Mouse (Mus musculus) myocyte (in vitro differentiated cells): ENCODE measurements around the gene Rnf215. TPM values are rescaled to one million over a fixed set of nuclear protein-coding genes. Genes with fewer than 3 reads are reported as not detected.
A peak's percentile ranks its signal among the peaks of the same experiment; 100 is the strongest.

Experiments
- H3K27me3 ChIP-seq: one replicate; pipeline ENCODE4 v1.6.1; 2011; ENCODE audit not compliant: control insufficient read depth, insufficient read depth, insufficient read length
- H3K36me3 ChIP-seq: one replicate; pipeline ENCODE4 v1.6.1; 2011; ENCODE audit not compliant: control insufficient read depth, insufficient read depth
- H3K4me2 ChIP-seq: one replicate; pipeline ENCODE4 v1.6.1; 2011; ENCODE audit warnings: low read depth, control low read depth
- H3K4me3 ChIP-seq: one replicate; pipeline ENCODE4 v1.5.1; 2011; ENCODE audit warnings: mild to moderate bottlenecking, control low read depth, moderate library complexity
- H3K79me2 ChIP-seq: one replicate; pipeline ENCODE4 v1.6.1; 2011; ENCODE audit not compliant: control insufficient read depth, insufficient read depth
- H3ac ChIP-seq: one replicate; pipeline ENCODE4 v1.6.1; 2011; ENCODE audit not compliant: control insufficient read depth, insufficient read length
- CEBPB ChIP-seq: IDR thresholded peaks from 2 replicates; pipeline ENCODE4 v1.6.1; 2011; ENCODE audit warnings: mild to moderate bottlenecking, moderate library complexity; ENCODE audit not compliant: poor library complexity, insufficient read depth, severe bottlenecking
- E2F4 ChIP-seq: IDR thresholded peaks from one replicate; pipeline ENCODE4 v1.6.1; 2011; ENCODE audit warnings: mild to moderate bottlenecking, control low read depth, moderate library complexity; ENCODE audit not compliant: insufficient read depth
- MAX ChIP-seq: IDR thresholded peaks from one replicate; pipeline ENCODE4 v1.6.1; 2011; ENCODE audit warnings: low read depth, mild to moderate bottlenecking, control low read depth
- MYOD1 ChIP-seq, 3 experiments: IDR thresholded peaks; one replicate each; pipeline ENCODE4 v1.6.1; 2011; ENCODE audit warnings: control low read depth in 2 of 3, low read depth in 2 of 3, mild to moderate bottlenecking in 2 of 3, moderate library complexity in 1 of 3; ENCODE audit not compliant: insufficient read length in 2 of 3, control insufficient read depth in 1 of 3
- MYOG ChIP-seq, 3 experiments: IDR thresholded peaks; one replicate each; pipeline ENCODE4 v1.6.1; 2011; ENCODE audit warnings: control low read depth in 2 of 3, low read depth in 2 of 3, mild to moderate bottlenecking in 2 of 3; ENCODE audit not compliant: insufficient read length in 2 of 3, control insufficient read depth in 1 of 3, insufficient read depth in 1 of 3
- POLR2A ChIP-seq: IDR thresholded peaks from one replicate; pipeline ENCODE4 v1.6.1; 2011; ENCODE audit warnings: low read depth, mild to moderate bottlenecking, control low read depth, moderate library complexity; ENCODE audit not compliant: insufficient read length
- POLR2AphosphoS2 ChIP-seq: IDR thresholded peaks from one replicate; pipeline ENCODE4 v1.6.1; 2011; ENCODE audit warnings: low read depth, control low read depth; ENCODE audit not compliant: insufficient read length
- REST ChIP-seq: IDR thresholded peaks from one replicate; pipeline ENCODE4 v1.6.1; 2011; ENCODE audit warnings: mild to moderate bottlenecking, control low read depth, moderate library complexity; ENCODE audit not compliant: insufficient read depth, insufficient read length
- SRF ChIP-seq: IDR thresholded peaks from one replicate; pipeline ENCODE4 v1.6.1; 2011; ENCODE audit warnings: low read depth; ENCODE audit not compliant: control insufficient read depth, insufficient read length
- TCF12 ChIP-seq: IDR thresholded peaks from one replicate; pipeline ENCODE4 v1.6.1; 2011; ENCODE audit warnings: mild to moderate bottlenecking, control low read depth; ENCODE audit not compliant: poor library complexity, insufficient read depth, severe bottlenecking
- TCF3 ChIP-seq: IDR thresholded peaks from one replicate; pipeline ENCODE4 v1.6.1; 2011; ENCODE audit warnings: low read depth, control low read depth; ENCODE audit not compliant: insufficient read length
- USF1 ChIP-seq: IDR thresholded peaks from one replicate; pipeline ENCODE4 v1.6.1; 2011; ENCODE audit warnings: low read depth, mild to moderate bottlenecking, control low read depth, moderate library complexity
- polyA plus RNA-seq: library from polyadenylated mRNA; unstranded; fragments of >200 nt; fragmentation: generic; extraction: Trizol; gene quantifications from one replicate; pipeline ENCODE4 v1.2.1, GENCODE M21; 2012; ENCODE audit warnings: missing spikeins

Gene Rnf215
- polyA plus RNA-seq, 1 experiment, result 18.1 TPM

DNA sequence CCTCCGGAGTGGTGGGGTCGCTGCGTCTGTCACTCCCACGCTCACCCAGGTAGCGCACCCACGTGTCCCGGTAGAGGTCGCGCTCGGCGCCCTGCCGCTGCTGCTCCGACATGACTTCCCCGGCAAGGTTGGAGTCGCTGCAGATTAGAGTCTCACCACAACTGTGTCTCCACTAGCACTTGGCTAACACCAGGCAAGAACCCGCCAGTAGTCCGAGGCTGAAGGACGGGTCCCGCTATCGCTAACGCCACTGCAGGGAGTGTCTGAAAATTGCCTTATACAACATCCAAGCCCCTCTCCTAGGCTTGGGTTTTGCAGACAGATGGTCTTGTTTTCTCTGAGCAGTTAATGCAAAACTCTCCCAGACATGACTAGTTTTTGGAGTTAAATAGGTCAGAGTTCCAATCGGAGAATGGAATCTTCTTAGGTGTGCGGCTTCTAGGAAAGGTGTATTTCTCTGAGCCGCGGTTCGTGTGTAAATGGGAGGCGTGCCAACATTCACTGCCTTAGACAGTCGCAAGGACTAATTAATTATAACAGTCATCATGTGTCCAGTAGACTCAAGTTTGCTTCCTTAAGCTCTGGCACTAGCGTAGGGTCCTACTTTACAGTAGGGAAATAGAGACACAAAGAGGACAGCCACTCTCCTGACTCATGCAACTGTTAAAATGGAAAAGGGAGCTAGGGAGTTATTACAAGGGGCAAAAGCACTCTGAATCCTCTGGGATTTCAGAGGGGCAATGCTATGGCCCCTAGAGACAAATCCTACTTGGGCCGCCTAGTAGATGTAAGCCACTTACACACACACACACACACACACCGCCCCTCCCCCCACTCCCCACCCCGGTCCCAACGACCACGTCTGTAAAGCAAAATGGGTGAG is 39.6 kb upstream of the Rnf215 start, which contains the start of gene Mtfp1:
Mtfp1 (minus strand) TSS at position 275 of the 883 bp plus-strand sequence.
- H3K36me3 ChIP-seq, result no peaks in the 10 kb centered on the region
- no peaks in the 10 kb centered on the region for H3K79me2 ChIP-seq
- H3K27me3 ChIP-seq, result no peaks in the 10 kb centered on the region
- peak within 1 kb of the TSS; percentile 38 for H3K4me3 ChIP-seq
- TF ChIP-seq MYOG (IDR thresholded peaks at IDR 0.05; ENCODE audit: control insufficient read depth in 1 of 3, insufficient read depth in 1 of 3, insufficient read length in 2 of 3, low read depth in 2 of 3) (no peak), SRF (no peak), USF1 (no peak), MYOD1 (IDR thresholded peaks at IDR 0.05; ENCODE audit: control insufficient read depth in 1 of 3, insufficient read length in 2 of 3, low read depth in 2 of 3) (no peak), POLR2A (no peak), MAX (no peak), CEBPB (no peak), POLR2AphosphoS2 (no peak), TCF3 (no peak), E2F4 (no peak), REST (no peak), TCF12 (no peak)
- H3K4me2 ChIP-seq, result peak within 1 kb of the TSS; percentile 70
- H3ac ChIP-seq, result peak within 1 kb of the TSS; percentile 28

DNA sequence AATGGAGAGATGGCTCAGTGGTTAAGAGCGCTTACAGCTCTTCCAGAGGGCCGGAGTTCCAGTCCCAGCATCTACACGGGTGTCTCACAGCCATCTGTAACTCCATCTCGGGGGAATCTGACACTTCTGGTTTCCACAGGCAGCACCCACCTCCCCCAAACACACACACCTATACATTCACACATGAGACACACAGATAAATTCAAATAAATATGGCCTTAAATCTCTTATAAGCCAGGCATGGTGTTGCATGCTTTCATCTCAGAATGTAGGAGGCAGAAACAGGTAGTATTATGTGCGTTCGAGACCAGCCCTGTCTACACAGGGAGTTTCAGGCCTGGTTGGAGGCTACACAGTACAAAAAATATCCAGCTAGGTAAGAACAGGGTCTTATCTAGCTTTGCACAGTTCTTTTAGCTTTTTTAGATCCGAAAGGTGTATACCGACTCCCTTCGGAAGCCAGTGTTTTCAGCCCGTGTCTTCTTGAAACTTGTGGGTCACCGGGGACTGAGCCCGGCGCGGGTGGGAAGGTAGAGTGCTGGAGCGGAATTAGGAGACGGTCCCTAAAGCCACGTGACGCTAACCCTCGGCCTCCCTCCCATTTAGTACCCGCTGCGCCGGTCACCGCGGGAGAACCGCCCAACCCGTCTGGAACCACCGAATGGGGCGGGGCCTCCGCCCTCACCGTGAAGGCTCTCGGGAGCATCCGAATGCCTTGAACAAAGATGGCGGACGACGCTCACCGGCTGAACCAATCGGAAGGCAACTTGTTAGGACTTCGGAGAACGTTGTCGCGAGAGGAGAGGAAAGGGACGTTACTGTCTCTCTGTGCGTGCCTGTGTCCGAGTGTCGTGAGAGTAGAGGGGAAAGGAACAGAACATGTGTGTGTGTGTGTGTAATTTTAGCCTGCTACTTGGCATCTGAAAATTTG is 38.7 kb upstream of the Rnf215 start:
- Histone ChIP-seq H3ac (peak overlapping the region; percentile 10), H3K36me3 (no peaks in the 10 kb centered on the region), H3K79me2 (no peaks in the 10 kb centered on the region), H3K4me2 (peak overlapping the region; percentile 99), H3K27me3 (no peaks in the 10 kb centered on the region), H3K4me3 (peak overlapping the region; percentile 38)
- TF ChIP-seq TCF12 (no peak), REST (peak; percentile 12), MYOG (IDR thresholded peaks at IDR 0.05; ENCODE audit: control insufficient read depth in 1 of 3, insufficient read depth in 1 of 3, insufficient read length in 2 of 3, low read depth in 2 of 3) (no peak), SRF (peak; percentile 40), POLR2A (peak; percentile 86), E2F4 (peak; percentile 47), USF1 (peak; percentile 96), TCF3 (no peak), POLR2AphosphoS2 (peak; percentile 97)

DNA sequence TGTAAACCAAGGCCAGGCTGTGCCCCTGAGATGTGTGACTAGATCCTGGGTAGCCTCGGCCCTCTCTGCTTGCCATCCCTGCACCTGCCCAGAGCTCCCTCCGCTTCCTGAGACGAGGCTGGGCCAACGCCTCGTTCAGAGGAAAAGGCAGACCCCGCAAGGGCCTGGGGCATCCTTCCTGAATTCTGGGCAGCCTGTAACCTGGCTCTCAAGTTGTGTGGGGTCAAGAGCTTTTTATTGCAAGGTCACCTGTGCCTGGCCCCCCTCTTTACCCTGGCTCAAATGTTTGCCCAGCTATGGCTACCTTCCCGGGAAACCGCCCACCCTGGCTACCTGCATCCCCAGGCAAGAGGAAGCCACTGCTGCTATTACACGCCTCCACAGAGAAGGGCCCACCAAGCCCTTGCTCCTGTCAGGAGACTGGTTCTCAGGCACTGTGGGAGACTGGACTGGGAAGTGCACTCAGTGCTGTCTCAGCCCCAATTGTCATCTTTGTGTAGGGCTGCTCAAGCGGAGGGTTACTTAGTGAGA is 37.8 kb upstream of the Rnf215 start:
- H3K36me3 ChIP-seq, result no peaks in the 10 kb centered on the region
- no peaks in the 10 kb centered on the region for H3K79me2 ChIP-seq
- H3K4me2 ChIP-seq, result peak overlapping the region; percentile 99
- H3K4me3 ChIP-seq, result peak overlapping the region; percentile 38
- peak overlapping the region; percentile 10 for H3ac ChIP-seq
- H3K27me3 ChIP-seq, result no peaks in the 10 kb centered on the region
- no peak for TF ChIP-seq USF1
- TF ChIP-seq CEBPB, result no peak
- TF ChIP-seq E2F4, result no peak
- no peak for TF ChIP-seq MYOG (IDR thresholded peaks at IDR 0.05; ENCODE audit: control insufficient read depth in 1 of 3, insufficient read depth in 1 of 3, insufficient read length in 2 of 3, low read depth in 2 of 3)
- peak; percentile 26 for TF ChIP-seq POLR2A
- TF ChIP-seq REST, result no peak
- TF ChIP-seq SRF, result no peak

DNA sequence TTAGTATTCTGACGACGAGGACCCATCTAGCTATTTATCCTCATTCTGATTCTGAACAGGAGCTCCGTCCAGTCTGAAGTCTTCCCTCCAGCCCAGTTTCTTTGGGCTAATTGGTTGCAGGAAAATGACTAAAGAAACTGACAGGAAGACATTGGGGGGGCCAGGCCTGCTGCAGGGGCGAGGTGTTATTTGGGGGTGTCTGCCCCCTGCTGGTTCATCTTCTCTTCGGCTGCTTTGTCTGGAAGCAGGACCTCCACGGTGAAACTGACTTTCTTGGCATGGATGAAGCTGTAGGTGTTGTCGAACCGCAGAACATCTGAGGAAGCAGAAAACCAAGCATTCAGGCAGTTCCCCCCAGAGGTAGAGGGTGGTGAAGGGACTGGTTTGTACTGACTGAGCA is 36.9 kb upstream of the Rnf215 start:
- no peak overlapping the region for H3K4me2 ChIP-seq
- no peaks in the 10 kb centered on the region for H3K27me3 ChIP-seq
- H3K79me2 ChIP-seq, result no peaks in the 10 kb centered on the region
- H3ac ChIP-seq, result no peak overlapping the region
- TF ChIP-seq POLR2A, result no peak
- no peak for TF ChIP-seq MYOG (IDR thresholded peaks at IDR 0.05; ENCODE audit: control insufficient read depth in 1 of 3, insufficient read depth in 1 of 3, insufficient read length in 2 of 3, low read depth in 2 of 3)
- TF ChIP-seq SRF, result no peak
- no peak for TF ChIP-seq USF1
- TF ChIP-seq POLR2AphosphoS2, result no peak
- no peak for TF ChIP-seq MYOD1 (IDR thresholded peaks at IDR 0.05; ENCODE audit: control insufficient read depth in 1 of 3, insufficient read length in 2 of 3, low read depth in 2 of 3)
- no peak for TF ChIP-seq TCF3
- no peak for TF ChIP-seq E2F4
- no peak for TF ChIP-seq MAX
- H3K4me3 ChIP-seq, result no peak overlapping the region
- H3K36me3 ChIP-seq, result no peaks in the 10 kb centered on the region
